Mouse (Mus musculus) midbrain, postnatal 0 days (tissue): ENCODE measurements around the gene Pibf1. TPM values are rescaled to one million over a fixed set of nuclear protein-coding genes. Genes with fewer than 3 reads are reported as not detected.

Experiments
- ATAC-seq: fragments of 200-750 bp; cut with Nextera tagmentation; 2 replicates; pipeline ENCODE4 v1.8.0; 2017; ENCODE audit warnings: moderate number of reproducible peaks, mild to moderate bottlenecking, moderate TSS enrichment, moderate library complexity; ENCODE audit not compliant: low FRiP score
- DNase-seq: peaks from one replicate; pipeline ENCODE4 v3.0.0-alpha.2; 2015; ENCODE audit warnings: low spot score
- H3K27ac ChIP-seq: fragments of 300-500 bp; sonication (generic); 2 replicates; pipeline ENCODE4 v1.5.1; 2014; ENCODE audit warnings: low read depth, mild to moderate bottlenecking, low read length, mixed read lengths
- H3K27me3 ChIP-seq: fragments of 300-500 bp; sonication (generic); 2 replicates; pipeline ENCODE4 v1.6.1; 2014; ENCODE audit warnings: low read length, control low read depth, mixed read lengths; ENCODE audit not compliant: insufficient read depth
- H3K36me3 ChIP-seq: fragments of 300-500 bp; sonication (generic); 2 replicates; pipeline ENCODE4 v1.6.1; 2014; ENCODE audit warnings: low read length, control low read depth, mixed read lengths; ENCODE audit not compliant: insufficient read depth
- H3K4me1 ChIP-seq: fragments of 300-500 bp; sonication (generic); 2 replicates; pipeline ENCODE4 v1.6.1; 2014; ENCODE audit warnings: mild to moderate bottlenecking, control low read depth, antibody characterized with exemption, low read length, mixed read lengths; ENCODE audit not compliant: insufficient read depth
- H3K4me2 ChIP-seq: fragments of 300-500 bp; sonication (generic); 2 replicates; pipeline ENCODE4 v1.6.1; 2014; ENCODE audit warnings: low read depth, mild to moderate bottlenecking, low read length, mixed read lengths; ENCODE audit not compliant: poor library complexity, severe bottlenecking
- H3K4me3 ChIP-seq: fragments of 300-500 bp; sonication (generic); 2 replicates; pipeline ENCODE4 v1.5.1; 2014; ENCODE audit warnings: low read depth, mild to moderate bottlenecking, low read length, moderate library complexity
- H3K9ac ChIP-seq: fragments of 300-500 bp; sonication (generic); replicated peaks from 2 replicates; pipeline ENCODE4 v1.6.1; 2014; ENCODE audit warnings: mild to moderate bottlenecking, low read length, moderate library complexity, mixed read lengths; ENCODE audit not compliant: poor library complexity, severe bottlenecking
- H3K9me3 ChIP-seq: fragments of 300-500 bp; sonication (generic); 2 replicates; pipeline ENCODE4 v1.6.1; 2016; ENCODE audit warnings: low read length, control low read depth
- CTCF ChIP-seq: IDR thresholded peaks from 2 replicates; pipeline ENCODE4 v1.5.1; 2016; ENCODE audit warnings: antibody characterized with exemption, mild to moderate bottlenecking
- WGBS: fragments of 180-500 bp; shearing (Covaris S2); extraction: QIAGEN DNeasy Blood & Tissue Kit; methylation state at CpG from one replicate; pipeline ENCODE4 v1.1.7; 2014; 5-methylcytosine and 5-hydroxymethylcytosine counted together
- polyA plus RNA-seq: library from polyadenylated mRNA; unstranded; fragments of >200 nt; fragmentation: Nextera tagmentation; extraction: Ambion mirVana; gene quantifications from 2 replicates; pipeline ENCODE4 v1.2.1, GENCODE M21; 2015
- total RNA-seq: library from RNA; depleted of rRNA; stranded (reverse); fragments of >200 nt; gene quantifications from 2 replicates; pipeline ENCODE4 v1.2.3, GENCODE M21; 2014

Pibf1 gene
- total and polyA plus RNA-seq, 2 experiments from 2014 or later: 11.5 to 14.4 TPM

GRCm38 (mm10) chr14:99152683-99153082, 53.5 kb downstream of the Pibf1 start:
- Histone ChIP-seq H3K9me3 (no peaks in the 10 kb centered on the region), H3K4me3 (no peak overlapping the region), H3K36me3 (peaks cover 2% of the 10 kb centered on the region; the same call in 1 of the 2 replicates), H3K4me2 (no peak overlapping the region), H3K9ac (no peak overlapping the region), H3K27me3 (no peaks in the 10 kb centered on the region), H3K27ac (no peak overlapping the region), H3K4me1 (no peaks in the 10 kb centered on the region)
- no peak for TF ChIP-seq CTCF
- 92% methylated on average over 4 of the region's 4 CpGs for WGBS
- no peak for ATAC-seq
- no peak for DNase-seq

GRCm38 (mm10) chr14:99159940-99160339, 60.7 kb downstream of the Pibf1 start:
- Histone ChIP-seq H3K4me3 (no peak overlapping the region), H3K4me2 (no peak overlapping the region), H3K36me3 (no peaks in the 10 kb centered on the region; the same call in 1 of the 2 replicates), H3K27ac (no peak overlapping the region), H3K27me3 (no peaks in the 10 kb centered on the region), H3K9me3 (no peaks in the 10 kb centered on the region), H3K4me1 (no peaks in the 10 kb centered on the region), H3K9ac (no peak overlapping the region)
- ATAC-seq (peak; percentile 56; the same call in 1 of the 2 replicates), DNase-seq (peak; percentile 22)
- no peak for TF ChIP-seq CTCF
- WGBS: 43% methylated on average over 6 of the region's 6 CpGs

- ATAC-seq (no peak), DNase-seq (no peak)
- H3K36me3 ChIP-seq: no peaks in the 10 kb centered on the region
- H3K27ac ChIP-seq: no peak overlapping the region
- no peaks in the 10 kb centered on the region for H3K4me1 ChIP-seq
- H3K9me3 ChIP-seq: no peaks in the 10 kb centered on the region
- H3K9ac ChIP-seq: no peak overlapping the region
- no peak overlapping the region for H3K4me3 ChIP-seq
- WGBS: 97% methylated on average over 3 of the region's 3 CpGs
- H3K27me3 ChIP-seq: no peaks in the 10 kb centered on the region
- no peak overlapping the region for H3K4me2 ChIP-seq
- no peak for TF ChIP-seq CTCF
Observed at GRCm38 (mm10) chr14:99163051-99163450, 63.8 kb downstream of the Pibf1 start.

GRCm38 (mm10) chr14:99174138-99174745, 75.0 kb downstream of the Pibf1 start:
- no peak for TF ChIP-seq CTCF
- ATAC-seq: no peak
- Histone ChIP-seq H3K4me3 (no peak overlapping the region), H3K4me2 (no peak overlapping the region), H3K9me3 (no peaks in the 10 kb centered on the region), H3K4me1 (no peaks in the 10 kb centered on the region), H3K27ac (no peak overlapping the region), H3K36me3 (no peaks in the 10 kb centered on the region), H3K27me3 (no peaks in the 10 kb centered on the region), H3K9ac (no peak overlapping the region)
- WGBS: 90% methylated on average over 4 of the region's 4 CpGs
- DNase-seq: no peak

- DNase-seq (no peak), ATAC-seq (no peak)
- WGBS: 70% methylated on average over 9 of the region's 9 CpGs
- Histone ChIP-seq H3K27ac (no peak overlapping the region), H3K36me3 (no peaks in the 10 kb centered on the region), H3K27me3 (no peaks in the 10 kb centered on the region), H3K4me3 (no peak overlapping the region), H3K9ac (no peak overlapping the region), H3K9me3 (no peaks in the 10 kb centered on the region), H3K4me1 (no peaks in the 10 kb centered on the region), H3K4me2 (no peak overlapping the region)
- TF ChIP-seq CTCF: no peak
Observed at GRCm38 (mm10) chr14:99176559-99176958, 77.3 kb downstream of the Pibf1 start.

- 98% methylated on average over 5 of the region's 5 CpGs for WGBS
- H3K36me3 ChIP-seq: no peaks in the 10 kb centered on the region
- H3K4me2 ChIP-seq: no peak overlapping the region
- no peak overlapping the region for H3K9ac ChIP-seq
- no peak for TF ChIP-seq CTCF
- H3K4me1 ChIP-seq: no peaks in the 10 kb centered on the region
- H3K27ac ChIP-seq: no peak overlapping the region
- DNase-seq (no peak), ATAC-seq (no peak)
- no peaks in the 10 kb centered on the region for H3K27me3 ChIP-seq
- no peaks in the 10 kb centered on the region for H3K9me3 ChIP-seq
- H3K4me3 ChIP-seq: no peak overlapping the region
Observed at GRCm38 (mm10) chr14:99190153-99190790, 91.0 kb downstream of the Pibf1 start.
